Mouse (Mus musculus) bone marrow, adult 2 months (tissue): ENCODE measurements around the gene Fam222a.

Source experiments
- CTCF ChIP-seq: fragments of 200-500 bp; IDR thresholded peaks from 2 replicates; pipeline ENCODE4 v1.5.1; 2011; ENCODE audit warnings: low read length, control low read depth; ENCODE audit not compliant: control insufficient read depth, insufficient read depth
- POLR2A ChIP-seq: fragments of 200-500 bp; IDR thresholded peaks from 2 replicates; pipeline ENCODE4 v1.6.1; 2011; ENCODE audit warnings: low read depth, mild to moderate bottlenecking, control low read depth, low read length, borderline replicate concordance; ENCODE audit not compliant: control insufficient read depth

DNA sequence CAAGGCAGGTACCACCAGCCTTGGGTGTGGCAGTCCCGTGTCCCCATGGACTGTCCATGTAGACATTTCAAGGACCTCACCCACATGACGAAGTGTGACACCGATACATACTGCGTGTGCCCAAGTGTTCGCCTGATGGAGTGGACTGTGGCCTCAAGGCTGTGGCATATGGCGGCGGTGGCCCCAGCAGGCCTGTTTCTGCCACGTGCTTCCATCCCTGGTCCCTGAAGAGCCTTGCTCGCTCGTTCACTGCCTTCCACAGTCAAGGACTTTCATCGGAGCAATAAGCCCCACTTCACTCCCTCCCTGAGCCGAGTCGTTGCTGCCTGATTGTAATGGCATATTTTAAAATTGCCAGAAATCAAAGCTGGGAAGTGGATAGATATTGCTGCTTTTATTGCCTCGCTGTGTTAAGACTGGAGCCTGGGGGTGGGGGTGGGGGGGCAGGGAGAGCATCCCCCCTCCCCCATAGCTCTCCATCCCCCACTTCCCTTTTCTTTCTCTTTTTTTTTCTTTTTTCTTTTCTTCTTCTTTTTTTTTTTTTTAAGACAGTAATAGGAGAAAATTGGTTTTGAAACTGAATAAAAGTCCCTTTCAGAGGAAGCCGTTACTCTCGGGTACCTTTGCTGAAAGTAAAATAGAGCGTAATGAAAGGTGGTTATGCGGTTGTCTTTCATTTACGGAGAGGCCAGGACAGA lies 24.8 kb downstream of the Fam222a start:
- TF ChIP-seq CTCF (no peak), POLR2A (no peak)
